Mouse (Mus musculus): ENCODE results near the gene 4921539E11Rik.

- TF ChIP-seq CTCF (IDR thresholded peaks at IDR 0.05) (no peak), EP300 (IDR thresholded peaks at IDR 0.05) (no peak)
Observed at GRCm38 (mm10) chr4:103200046-103200445, 90.6 kb downstream of the 4921539E11Rik start.
